Mouse (Mus musculus) midbrain, embryonic 14.5 days (tissue): Measurements from ENCODE around the gene Nqo1. TPM values are rescaled to one million over a fixed set of nuclear protein-coding genes. Genes with fewer than 3 reads are reported as not detected.

Experiments
- ATAC-seq: fragments of 200-750 bp; cut with Nextera tagmentation; 2 replicates; pipeline ENCODE4 v1.8.0; 2017; ENCODE audit warnings: moderate number of reproducible peaks, moderate library complexity; ENCODE audit not compliant: low FRiP score, low TSS enrichment
- DNase-seq: peaks from one replicate; pipeline ENCODE4 v3.0.0-alpha.2; 2015
- H3K27ac ChIP-seq: fragments of 300-500 bp; sonication (generic); replicated peaks from 2 replicates; pipeline ENCODE4 v1.5.1; 2014; ENCODE audit warnings: mild to moderate bottlenecking, low read depth, low read length, moderate library complexity
- H3K27me3 ChIP-seq: fragments of 300-500 bp; sonication (generic); 2 replicates; pipeline ENCODE4 v1.6.1; 2014; ENCODE audit warnings: low read length, control low read depth, mixed read lengths; ENCODE audit not compliant: control insufficient read depth, insufficient read depth
- H3K36me3 ChIP-seq: fragments of 300-500 bp; sonication (generic); 2 replicates; pipeline ENCODE4 v1.6.1; 2014; ENCODE audit warnings: low read length, control low read depth; ENCODE audit not compliant: control insufficient read depth, insufficient read depth
- H3K4me1 ChIP-seq: fragments of 300-500 bp; sonication (generic); 2 replicates; pipeline ENCODE4 v1.6.1; 2014; ENCODE audit warnings: mild to moderate bottlenecking, antibody characterized with exemption, low read length, control low read depth; ENCODE audit not compliant: control insufficient read depth, insufficient read depth
- H3K4me2 ChIP-seq: fragments of 300-500 bp; sonication (generic); 2 replicates; pipeline ENCODE4 v1.6.1; 2014; ENCODE audit warnings: mild to moderate bottlenecking, low read length, moderate library complexity
- H3K4me3 ChIP-seq: fragments of 300-500 bp; sonication (generic); replicated peaks from 2 replicates; pipeline ENCODE4 v1.5.1; 2014; ENCODE audit warnings: low read depth, low read length
- H3K9ac ChIP-seq: fragments of 300-500 bp; sonication (generic); replicated peaks from 2 replicates; pipeline ENCODE4 v1.6.1; 2014; ENCODE audit warnings: mild to moderate bottlenecking, low read length, moderate library complexity
- H3K9me3 ChIP-seq: fragments of 300-500 bp; sonication (generic); 2 replicates; pipeline ENCODE4 v1.6.1; 2016; ENCODE audit warnings: low read length, control low read depth, mixed read lengths; ENCODE audit not compliant: control insufficient read depth
- WGBS: fragments of 180-500 bp; shearing (Covaris S2); extraction: QIAGEN DNeasy Blood & Tissue Kit; methylation state at CpG from one replicate; pipeline ENCODE4 v1.1.7; 2014; 5-methylcytosine and 5-hydroxymethylcytosine counted together
- polyA plus RNA-seq: library from polyadenylated mRNA; unstranded; fragments of >200 nt; fragmentation: Nextera tagmentation; extraction: Ambion mirVana; gene quantifications from 2 replicates; pipeline ENCODE4 v1.2.1, GENCODE M21; 2014

Nqo1 gene
- polyA plus RNA-seq, 1 experiment from 2014 or later: 4.6 TPM

DNA sequence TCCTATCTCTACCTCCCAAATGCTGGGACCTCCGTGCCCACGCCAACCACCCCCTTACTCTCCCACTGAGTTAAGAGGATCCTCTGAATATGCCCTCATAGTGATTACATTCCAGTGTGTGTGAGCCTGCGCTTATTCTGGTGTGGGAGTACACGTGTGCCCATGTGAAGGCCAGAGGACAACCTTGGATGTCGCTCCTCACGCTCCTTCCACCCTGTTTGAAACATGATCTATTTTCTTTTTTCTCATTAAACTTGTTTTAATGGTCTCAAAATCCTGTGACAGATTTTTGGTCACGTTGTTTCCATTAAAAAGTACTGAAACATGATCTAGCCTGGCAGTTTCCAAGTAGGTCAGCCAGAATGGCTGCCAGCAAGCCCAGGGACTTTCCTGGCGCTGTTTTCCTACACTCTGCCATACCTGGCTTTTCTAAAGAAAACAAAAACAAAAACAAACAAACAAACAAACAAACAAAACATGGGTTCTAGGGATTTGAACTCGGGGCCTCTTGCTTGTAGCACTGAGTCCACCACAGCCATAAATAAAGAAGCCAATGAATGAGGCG, 6.8 kb downstream of the Nqo1 start:
- Histone ChIP-seq H3K4me3 (no peak overlapping the region), H3K36me3 (no peaks in the 10 kb centered on the region), H3K9ac (no peak overlapping the region), H3K27ac (no peak overlapping the region), H3K9me3 (no peaks in the 10 kb centered on the region), H3K4me1 (no peaks in the 10 kb centered on the region), H3K27me3 (no peaks in the 10 kb centered on the region), H3K4me2 (no peak overlapping the region)
- WGBS: 93% methylated on average over 10 of the region's 10 CpGs
- DNase-seq (no peak), ATAC-seq (no peak)

GRCm38 (mm10) chr8:107395397-107395796, 7.6 kb downstream of the Nqo1 start:
- no peaks in the 10 kb centered on the region for H3K9me3 ChIP-seq
- H3K4me2 ChIP-seq: no peak overlapping the region
- DNase-seq: no peak
- ATAC-seq: no peak
- no peaks in the 10 kb centered on the region for H3K36me3 ChIP-seq
- no peaks in the 10 kb centered on the region for H3K27me3 ChIP-seq
- H3K27ac ChIP-seq: no peak overlapping the region
- no peaks in the 10 kb centered on the region for H3K4me1 ChIP-seq
- H3K4me3 ChIP-seq: no peak overlapping the region
- no peak overlapping the region for H3K9ac ChIP-seq

DNA sequence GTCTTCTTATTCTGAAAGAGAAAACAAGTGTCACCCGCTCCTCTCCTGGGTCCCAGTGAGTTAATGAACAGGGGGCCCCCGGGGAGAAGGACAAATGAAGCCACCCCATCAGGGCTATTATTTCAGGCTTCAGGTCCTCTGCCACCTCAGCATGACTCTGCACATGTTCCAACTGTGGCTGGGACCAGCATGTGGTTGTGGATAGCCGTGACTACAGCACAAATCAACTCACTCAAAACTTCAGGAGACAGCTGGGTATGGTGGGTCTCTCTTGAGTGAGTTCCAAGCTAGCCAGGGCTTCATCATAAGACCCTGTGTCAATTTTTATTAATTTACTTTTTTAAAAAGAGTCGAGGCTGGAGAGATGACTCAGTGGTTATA, 11.9 kb downstream of the Nqo1 start:
- DNase-seq (no peak), ATAC-seq (no peak)
- Histone ChIP-seq H3K27me3 (no peaks in the 10 kb centered on the region), H3K4me3 (no peak overlapping the region), H3K4me2 (no peak overlapping the region), H3K36me3 (no peaks in the 10 kb centered on the region), H3K27ac (no peak overlapping the region), H3K4me1 (no peaks in the 10 kb centered on the region), H3K9me3 (no peaks in the 10 kb centered on the region), H3K9ac (no peak overlapping the region)
- WGBS: 67% methylated on average over 4 of the region's 4 CpGs

- no peak overlapping the region for H3K4me3 ChIP-seq
- no peaks in the 10 kb centered on the region for H3K27me3 ChIP-seq
- DNase-seq (no peak), ATAC-seq (no peak)
- no peak overlapping the region for H3K27ac ChIP-seq
- WGBS: 91% methylated on average over 16 of the region's 16 CpGs
- H3K9ac ChIP-seq: no peak overlapping the region
- H3K36me3 ChIP-seq: no peaks in the 10 kb centered on the region
- no peaks in the 10 kb centered on the region for H3K9me3 ChIP-seq
- no peaks in the 10 kb centered on the region for H3K4me1 ChIP-seq
- H3K4me2 ChIP-seq: no peak overlapping the region
Observed at GRCm38 (mm10) chr8:107390476-107391135, 12.4 kb downstream of the Nqo1 start.

DNA sequence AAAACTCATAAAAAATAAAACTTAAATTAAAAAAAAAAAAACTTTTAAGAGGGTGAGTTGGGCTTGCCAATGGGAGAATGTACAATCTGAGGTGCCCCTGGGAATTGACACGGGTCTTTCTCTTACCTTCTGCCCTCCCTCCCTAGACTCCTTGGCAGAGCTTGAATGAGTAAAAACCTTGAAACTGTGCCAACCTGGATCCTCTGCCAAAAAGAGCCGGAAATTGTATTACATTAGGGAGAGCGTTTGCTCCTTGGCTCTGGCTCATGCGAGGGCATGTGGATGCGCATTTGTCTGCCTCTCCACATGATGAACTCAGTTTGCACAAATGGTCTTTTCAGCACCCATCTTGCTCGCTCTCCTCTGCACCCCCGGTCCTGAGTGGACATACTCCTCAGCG, 13.4 kb downstream of the Nqo1 start:
- ATAC-seq (no peak; the same call in 1 of the 2 replicates), DNase-seq (peak; percentile 84)
- Histone ChIP-seq H3K36me3 (no peaks in the 10 kb centered on the region), H3K4me1 (no peaks in the 10 kb centered on the region), H3K27me3 (no peaks in the 10 kb centered on the region), H3K4me2 (no peak overlapping the region), H3K9ac (no peak overlapping the region), H3K4me3 (no peak overlapping the region), H3K27ac (no peak overlapping the region), H3K9me3 (no peaks in the 10 kb centered on the region)
- 74% methylated on average over 8 of the region's 8 CpGs for WGBS

GRCm38 (mm10) chr8:107387861-107388260, 15.1 kb downstream of the Nqo1 start:
- Histone ChIP-seq H3K27me3 (no peaks in the 10 kb centered on the region), H3K4me3 (no peak overlapping the region), H3K9me3 (no peaks in the 10 kb centered on the region), H3K27ac (no peak overlapping the region), H3K36me3 (no peaks in the 10 kb centered on the region), H3K9ac (no peak overlapping the region), H3K4me1 (no peaks in the 10 kb centered on the region), H3K4me2 (no peak overlapping the region)
- DNase-seq (peak; percentile 69), ATAC-seq (no peak)
- 69% methylated on average over 5 of the region's 5 CpGs for WGBS

- H3K4me2 ChIP-seq: no peak overlapping the region
- no peaks in the 10 kb centered on the region for H3K4me1 ChIP-seq
- WGBS: 36% methylated on average over 3 of the region's 3 CpGs
- no peak overlapping the region for H3K4me3 ChIP-seq
- H3K27ac ChIP-seq: no peak overlapping the region
- H3K9me3 ChIP-seq: no peaks in the 10 kb centered on the region
- peak; percentile 84 for DNase-seq
- no peaks in the 10 kb centered on the region for H3K27me3 ChIP-seq
- H3K36me3 ChIP-seq: no peaks in the 10 kb centered on the region
- no peak overlapping the region for H3K9ac ChIP-seq
- ATAC-seq: no peak
Observed at GRCm38 (mm10) chr8:107386642-107387041, 16.4 kb downstream of the Nqo1 start.

GRCm38 (mm10) chr8:107386171-107386570, 16.8 kb downstream of the Nqo1 start:
- WGBS: 71% methylated on average over 5 of the region's 5 CpGs
- DNase-seq: peak; percentile 7

DNA sequence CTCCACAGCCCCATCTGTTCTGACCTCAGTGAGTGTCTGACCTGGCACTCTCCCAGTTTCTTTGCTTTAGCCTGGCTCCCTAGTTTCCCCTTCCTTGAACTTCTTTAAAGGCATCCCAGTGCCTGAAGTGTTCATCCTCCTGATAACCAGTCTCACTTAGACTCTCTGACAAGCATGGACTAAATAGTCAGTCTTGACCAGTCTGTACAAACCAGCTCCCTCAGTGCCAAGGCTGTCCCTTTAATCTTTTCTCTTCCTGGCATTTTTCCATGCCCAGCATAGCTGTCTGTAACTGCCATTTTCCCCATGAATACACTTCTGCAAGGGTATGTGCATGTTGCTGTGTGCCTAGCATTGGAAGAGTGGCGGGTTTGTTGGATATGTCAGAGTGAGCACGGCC, 17.9 kb downstream of the Nqo1 start:
- Histone ChIP-seq H3K27ac (no peak overlapping the region), H3K9ac (no peak overlapping the region), H3K4me3 (no peak overlapping the region), H3K4me1 (no peaks in the 10 kb centered on the region), H3K27me3 (no peaks in the 10 kb centered on the region), H3K9me3 (no peaks in the 10 kb centered on the region), H3K4me2 (no peak overlapping the region), H3K36me3 (peaks cover 4% of the 10 kb centered on the region)
- DNase-seq (no peak), ATAC-seq (no peak)
- 87% methylated on average over 2 of the region's 2 CpGs for WGBS

More at GRCm38 (mm10) chr8:107386171-107386570, 16.8 kb downstream of the Nqo1 start:
- Histone ChIP-seq H3K4me1 (no peaks in the 10 kb centered on the region), H3K36me3 (no peaks in the 10 kb centered on the region), H3K4me2 (no peak overlapping the region), H3K27me3 (no peaks in the 10 kb centered on the region), H3K27ac (no peak overlapping the region), H3K9ac (no peak overlapping the region), H3K4me3 (no peak overlapping the region), H3K9me3 (no peaks in the 10 kb centered on the region)
- no peak for ATAC-seq
